Comparison of ENCODE assay signal across 17 mouse cellular contexts in the genomic region with DNA sequence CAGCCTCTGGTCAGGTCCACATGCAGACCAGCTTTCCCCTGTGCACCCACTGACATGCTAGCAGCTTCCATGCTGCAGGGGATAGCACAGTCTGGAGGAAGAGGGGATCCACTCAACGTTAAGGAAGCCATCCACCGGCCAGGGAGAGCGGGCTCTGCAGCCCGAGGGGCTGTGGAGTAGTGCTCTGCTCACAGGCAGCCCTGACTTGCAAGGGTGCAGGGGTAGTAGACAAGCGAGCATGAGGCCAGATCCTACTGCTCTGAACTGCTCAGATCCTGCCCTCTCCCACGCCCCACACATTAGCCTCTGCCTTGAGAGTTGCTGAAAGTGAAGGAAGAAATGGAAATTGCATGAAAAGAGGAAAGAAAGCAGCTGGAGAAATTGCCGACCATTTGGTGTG.
DNase-seq lines count a peak whose midpoint lies in the region; ATAC-seq and TF ChIP-seq lines count a peak whose summit lies in the region.
"Had no signal": no experiment of that assay in that cellular context is flagged by ENCODE, and none has a peak within 500 bp of the region (broad histone marks: within the 10 kb centered on the region; RNA-seq: fewer than 3 reads in every experiment).

No protein-coding gene starts in this region.

- DNase-seq in heart, adult 11 months = peak; percentile 95
- DNase-seq in lung, embryonic 14.5 days = no peak
- DNase-seq in lung, postnatal 10 days = no peak
- DNase-seq in liver = no peak
- DNase-seq in frontal cortex, postnatal 14 days (ENCODE audit: low spot score in 2 of 2) = no peak
- DNase-seq: adrenal gland, postnatal 14 days; B cell, adult 2 months; cerebellum, postnatal 36 days; forebrain, postnatal 0 days; heart, postnatal 36 days; liver, embryonic 13.5 days; right cerebral cortex, postnatal 25 days; thymus, adult 2 months had no signal

- H3K36me3 ChIP-seq in heart, embryonic 12.5 days = no peaks in the 10 kb centered on the region
- no peaks in the 10 kb centered on the region for H3K36me3 ChIP-seq in lung, embryonic 14.5 days (ENCODE audit: insufficient read depth)
- H3K36me3 ChIP-seq in hindbrain, embryonic 15.5 days = no peaks in the 10 kb centered on the region
- no peaks in the 10 kb centered on the region for H3K36me3 ChIP-seq in stomach, embryonic 14.5 days (ENCODE audit: control insufficient read depth, insufficient read depth, low read length)
- H3K36me3 ChIP-seq: liver, embryonic 13.5 days had no signal

- H3K4me2 ChIP-seq in heart, embryonic 12.5 days = no peak overlapping the region
- no peak overlapping the region for H3K4me2 ChIP-seq in lung, embryonic 14.5 days
- H3K4me2 ChIP-seq in hindbrain, embryonic 15.5 days = no peak overlapping the region
- no peak overlapping the region for H3K4me2 ChIP-seq in stomach, embryonic 14.5 days (replicated peaks; ENCODE audit: low read depth, low read length)
- H3K4me2 ChIP-seq: liver, embryonic 13.5 days had no signal

- no peaks in the 10 kb centered on the region for H3K9me3 ChIP-seq in heart, embryonic 12.5 days (replicated peaks)
- H3K9me3 ChIP-seq in lung, embryonic 14.5 days (ENCODE audit: low read depth, low read length) = no peaks in the 10 kb centered on the region
- no peaks in the 10 kb centered on the region for H3K9me3 ChIP-seq in hindbrain, embryonic 15.5 days
- no peaks in the 10 kb centered on the region for H3K9me3 ChIP-seq in stomach, embryonic 14.5 days (ENCODE audit: control insufficient read depth, low read depth, low read length)
- H3K9me3 ChIP-seq: liver, embryonic 13.5 days had no signal

- no peak overlapping the region for H3K27ac ChIP-seq in heart, embryonic 12.5 days (ENCODE audit: poor library complexity, severe bottlenecking)
- H3K27ac ChIP-seq in lung, embryonic 14.5 days (ENCODE audit: low read depth) = peak overlapping the region; percentile 10; the same call in 1 of the 2 replicates
- no peak overlapping the region for H3K27ac ChIP-seq in hindbrain, embryonic 15.5 days (replicated peaks)
- H3K27ac ChIP-seq in stomach, embryonic 14.5 days (ENCODE audit: low read length) = peak overlapping the region; percentile 76
- H3K27ac ChIP-seq: liver, embryonic 13.5 days had no signal

- no peak for TF ChIP-seq CTCF in lung, embryonic 14.5 days (IDR thresholded peaks at IDR 0.05; ENCODE audit: low read depth)

- peaks cover 22% of the 10 kb centered on the region for H3K27me3 ChIP-seq in heart, embryonic 12.5 days (replicated peaks)
- no peaks in the 10 kb centered on the region for H3K27me3 ChIP-seq in lung, embryonic 14.5 days (ENCODE audit: insufficient read depth, low read length)
- H3K27me3 ChIP-seq in hindbrain, embryonic 15.5 days = no peaks in the 10 kb centered on the region
- H3K27me3 ChIP-seq in stomach, embryonic 14.5 days (ENCODE audit: control insufficient read depth, insufficient read depth, low read length) = no peaks in the 10 kb centered on the region

- H3K4me1 ChIP-seq in heart, embryonic 12.5 days (replicated peaks) = peaks cover 32% of the 10 kb centered on the region
- H3K4me1 ChIP-seq in lung, embryonic 14.5 days (ENCODE audit: insufficient read depth) = no peaks in the 10 kb centered on the region; the same call in 1 of the 2 replicates
- peaks cover 21% of the 10 kb centered on the region for H3K4me1 ChIP-seq in hindbrain, embryonic 15.5 days (replicated peaks)
- H3K4me1 ChIP-seq in stomach, embryonic 14.5 days (ENCODE audit: control insufficient read depth, insufficient read depth, low read length) = 0 out of 2 replicates have a peak, but pooled peaks cover 3% of the 10 kb centered on the region
- H3K4me1 ChIP-seq: liver, embryonic 13.5 days had no signal

- no peak overlapping the region for H3K9ac ChIP-seq in heart, embryonic 12.5 days
- H3K9ac ChIP-seq in lung, embryonic 14.5 days = no peak overlapping the region
- no peak overlapping the region for H3K9ac ChIP-seq in hindbrain, embryonic 15.5 days
- no peak overlapping the region for H3K9ac ChIP-seq in stomach, embryonic 14.5 days (replicated peaks; ENCODE audit: low read depth, low read length)
- H3K9ac ChIP-seq: forebrain, postnatal 0 days; liver, embryonic 13.5 days had no signal

- no peak for ATAC-seq in heart, embryonic 12.5 days (ENCODE audit: insufficient number of reproducible peaks, low FRiP score)
- no peak for ATAC-seq in lung, embryonic 14.5 days (ENCODE audit: insufficient read depth)
- peak; percentile 40; the same call in 1 of the 2 replicates for ATAC-seq in hindbrain, embryonic 15.5 days (ENCODE audit: low FRiP score, low read depth)
- no peak for ATAC-seq in stomach, embryonic 14.5 days (ENCODE audit: insufficient number of reproducible peaks, insufficient read depth, low FRiP score, low read depth)

- WGBS in heart, embryonic 12.5 days = 46% methylated on average over 7 of the region's 7 CpGs
- 54% methylated on average over 7 of the region's 7 CpGs for WGBS in lung, embryonic 14.5 days
- WGBS in hindbrain, embryonic 15.5 days = 54% methylated on average over 7 of the region's 7 CpGs
- WGBS in stomach, embryonic 14.5 days = 51% methylated on average over 7 of the region's 7 CpGs

- no peak overlapping the region for H3K4me3 ChIP-seq in heart, embryonic 12.5 days
- no peak overlapping the region for H3K4me3 ChIP-seq in lung, embryonic 14.5 days (ENCODE audit: low read depth, low read length)
- H3K4me3 ChIP-seq in hindbrain, embryonic 15.5 days = no peak overlapping the region
- no peak overlapping the region for H3K4me3 ChIP-seq in stomach, embryonic 14.5 days (ENCODE audit: low read depth, low read length)
- H3K4me3 ChIP-seq: liver, embryonic 13.5 days; myocyte had no signal

Comparison
In these comparisons a context has a peak if more than half of its experiments do, and no peak if none do; other contexts are left out.
1. H3K27ac ChIP-seq: peak in lung, embryonic 14.5 days (single experiment) and stomach, embryonic 14.5 days (single experiment); none in heart, embryonic 12.5 days (single experiment) and hindbrain, embryonic 15.5 days (single experiment).